8 mouse cellular contexts compared by ENCODE assay signal in the genomic region with DNA sequence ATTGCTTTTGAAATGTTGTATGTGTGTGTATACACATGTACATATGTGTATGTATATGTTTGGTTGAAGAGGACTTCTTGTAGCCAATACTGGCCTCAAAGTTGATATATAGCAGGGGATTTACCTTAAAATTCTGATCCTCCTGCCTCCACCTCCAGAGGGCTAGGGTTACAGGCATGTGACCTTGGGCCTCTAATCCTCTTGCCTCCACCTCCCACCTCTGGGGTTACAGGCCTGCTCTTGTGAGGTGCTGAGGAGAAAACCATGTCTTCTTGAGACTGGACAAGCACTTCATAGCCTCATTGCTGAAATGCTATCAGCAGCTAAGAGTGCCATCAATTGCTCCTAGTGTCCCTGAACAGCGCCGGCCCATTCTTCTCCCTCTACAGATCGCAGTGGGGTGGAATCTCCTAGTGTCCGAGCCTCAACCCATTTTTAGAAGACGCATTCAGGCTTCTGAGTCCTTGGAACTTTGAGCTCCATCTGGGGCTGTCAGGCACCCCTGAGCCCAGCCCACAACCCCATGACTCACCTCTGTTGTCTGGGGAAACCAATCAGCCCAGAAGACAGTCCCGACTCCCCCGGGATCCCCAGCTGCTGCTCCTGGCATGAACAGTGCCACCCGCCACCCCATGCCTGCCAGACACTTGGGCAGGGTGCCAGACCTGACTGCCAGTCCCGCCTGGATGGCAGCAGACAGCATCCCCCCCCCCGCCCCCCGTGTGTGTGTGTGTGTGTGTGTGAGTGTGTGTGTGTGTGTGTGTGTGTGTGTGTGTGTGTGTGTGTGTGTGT. TPM values are rescaled to one million over a fixed set of nuclear protein-coding genes. Genes with fewer than 3 reads are reported as not detected.
DNase-seq lines count a peak whose midpoint lies in the region; ATAC-seq lines count a peak whose summit lies in the region.

No protein-coding gene starts in this region.

- DNase-seq in CD4-positive helper T cell, adult 2 months (ENCODE audit: low read depth, low spot score): peak; percentile 34
- peak; percentile 14 for DNase-seq in c-Kit-positive CD71-negative TER-119-negative erythroid progenitor cells, embryonic 14.5 days (ENCODE audit: low read depth)
- DNase-seq in heart, postnatal 25 days (ENCODE audit: low spot score): peak; percentile 40
- peak; percentile 89 for DNase-seq in layer of hippocampus, adult 11-12 months (ENCODE audit: low spot score)
- peak; percentile 65 for DNase-seq in lung, postnatal 14 days
- DNase-seq in right cerebral cortex, adult 18-20 months: peak; percentile 91
- DNase-seq in embryo, embryonic 10.5 days (ENCODE audit: low spot score): no peak

- intact Hi-C loops in heart, postnatal 25 days (cut with DNase I): no loop called here

- ATAC-seq in frontal cortex, adult (ENCODE audit: low TSS enrichment): peak; percentile 83

RNA-seq across cellular contexts. Expression of gene Pmepa1, which starts 30.6 kb away (rescaled TPM):
- total RNA-seq in heart, postnatal 25 days (2021): 10 to 100 TPM; 28.2 to 31.9 TPM
